Mouse (Mus musculus) adrenal gland, postnatal 4 days (tissue): ENCODE measurements around the gene Wwc1. TPM values are rescaled to one million over a fixed set of nuclear protein-coding genes. Genes with fewer than 3 reads are reported as not detected.
"Not testable (repeated sequence)": the region's sequence is repeated elsewhere in the genome, so short reads cannot be mapped to it uniquely, and the experiment has no call there.

ENCODE experiments used
- DNase-seq, 2 experiments: peaks; one replicate each; pipeline ENCODE4 v3.0.0; 2021 to 2022; ENCODE audit warnings: low spot score in 2 of 2, mixed read lengths in 2 of 2
- total RNA-seq, 2 experiments: library from RNA; stranded (reverse); gene quantifications; 2 replicates each; pipeline ENCODE4 v1.2.3; 2021

Gene Wwc1
- total RNA-seq, 2 experiments from 2014 or later = 39.6 to 57.7 TPM

DNA sequence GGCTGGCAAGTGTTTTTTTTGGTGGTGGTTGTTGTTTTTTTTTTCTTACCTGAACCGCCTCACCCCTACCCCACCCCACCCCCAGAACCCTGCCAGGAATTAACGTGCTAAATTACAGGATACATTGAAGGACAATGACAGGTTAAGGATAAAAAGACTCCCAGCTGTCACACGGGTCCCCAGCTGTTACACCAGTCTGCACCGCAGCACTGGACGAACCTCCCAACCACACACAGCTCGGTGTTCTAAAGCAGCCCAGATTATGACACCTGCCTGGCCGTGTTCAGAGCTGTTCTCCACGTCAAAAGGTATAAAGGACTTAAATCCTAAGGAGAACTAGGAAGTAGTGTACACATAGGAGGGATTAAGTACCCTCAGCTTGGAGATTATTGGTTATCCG, 88.0 kb downstream of the Wwc1 start:
- DNase-seq = no peak

- DNase-seq = no peak
These were observed 91.5 kb downstream of the Wwc1 start for GRCm38 (mm10) chr11:35888790-35889189.

GRCm38 (mm10) chr11:35882777-35883176, 97.5 kb downstream of the Wwc1 start:
- DNase-seq = no peak

- DNase-seq = no peak
These were observed 101.8 kb downstream of the Wwc1 start for GRCm38 (mm10) chr11:35878559-35878897.

DNA sequence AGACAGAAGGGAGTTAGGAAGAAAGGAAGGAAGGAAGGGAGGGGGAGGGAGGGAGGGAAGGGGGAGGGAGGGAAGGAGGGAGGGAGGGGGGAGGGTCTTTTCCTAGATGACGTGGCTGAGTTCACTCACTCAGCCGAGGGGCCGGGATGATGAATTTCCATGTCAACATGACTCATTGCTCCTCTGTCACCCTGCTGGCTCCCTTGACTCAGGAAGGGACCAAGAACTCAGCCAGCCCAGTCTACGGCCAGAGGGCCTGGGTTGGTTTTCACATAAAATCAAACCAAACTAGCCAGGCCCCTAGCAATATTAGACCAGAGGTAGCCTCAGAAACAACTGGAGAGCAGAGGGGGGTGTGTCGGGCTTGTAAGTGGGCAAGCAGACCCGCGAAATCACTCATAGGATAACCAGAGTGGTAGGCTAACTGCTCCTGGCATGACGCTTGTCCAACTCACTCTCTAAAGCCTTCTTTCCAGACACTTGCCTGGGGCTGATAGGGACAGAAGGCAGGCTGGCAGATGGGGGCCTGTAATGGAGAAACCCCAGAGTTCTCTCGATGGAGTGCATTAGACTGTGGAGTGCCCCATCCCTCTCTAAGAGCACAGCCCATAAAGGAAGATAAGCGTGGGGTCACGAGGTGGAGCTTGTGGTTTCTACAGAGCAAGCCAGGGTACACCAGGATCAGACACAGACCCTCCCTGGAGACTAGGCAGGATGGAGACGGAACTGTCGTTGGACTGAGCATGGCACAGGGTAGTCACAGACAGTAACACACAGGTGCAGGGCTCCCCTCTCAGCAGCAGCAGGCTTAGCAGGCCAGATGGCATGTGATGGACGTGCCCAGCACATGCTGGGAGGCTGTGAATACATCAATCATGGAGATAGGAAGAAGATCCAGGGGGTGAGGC, 102.4 kb downstream of the Wwc1 start:
- no peak for DNase-seq

DNA sequence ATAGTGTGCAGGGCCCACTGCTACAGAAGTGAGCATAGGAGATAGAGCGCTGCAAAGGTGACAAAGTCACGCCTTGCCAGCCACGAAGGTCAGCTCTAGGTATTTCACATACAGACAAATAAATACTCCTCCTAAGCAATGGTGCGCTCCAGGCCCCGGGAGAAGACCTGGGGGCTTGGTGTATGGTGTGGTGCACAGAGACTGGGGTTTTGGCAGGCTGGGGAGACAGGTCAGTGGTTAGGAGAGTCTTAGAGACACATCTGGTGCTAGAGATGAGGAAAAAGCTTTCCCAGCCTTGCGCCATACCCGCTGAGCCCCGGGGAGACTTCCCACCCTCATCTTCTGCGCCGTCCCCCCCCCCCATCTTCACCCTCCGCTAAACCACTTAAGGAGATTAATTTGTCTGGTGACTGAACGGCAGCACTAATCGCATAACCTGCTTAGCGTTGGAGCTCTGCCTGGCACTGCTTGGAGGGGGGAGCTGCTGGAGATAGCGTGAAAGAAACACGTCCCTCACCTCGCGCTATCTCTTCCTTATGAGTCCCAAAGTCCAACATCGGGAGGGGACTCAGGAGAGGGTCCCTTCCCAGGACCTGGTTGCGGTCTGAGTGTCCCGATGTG, 106.6 kb downstream of the Wwc1 start:
- no peak for DNase-seq

DNA sequence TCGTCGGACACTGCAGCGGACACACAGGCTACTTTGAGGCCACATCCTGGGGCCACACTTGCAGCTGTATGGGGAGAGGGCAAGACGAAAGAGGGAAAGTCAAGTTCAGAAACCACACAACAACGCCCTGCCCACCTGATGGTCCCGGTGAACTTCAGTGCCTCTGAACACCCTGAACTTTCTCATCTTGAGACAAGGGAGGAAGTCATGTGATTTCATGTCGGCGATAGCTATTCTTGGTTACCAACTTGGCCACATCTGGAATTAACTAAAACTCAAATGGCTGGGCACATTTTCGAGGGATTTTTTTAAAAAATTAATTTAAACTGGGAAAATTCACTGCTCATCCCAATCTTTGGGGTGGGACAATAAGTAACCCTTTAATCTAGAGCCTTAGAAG, 109.4 kb downstream of the Wwc1 start:
- DNase-seq = no peak

DNA sequence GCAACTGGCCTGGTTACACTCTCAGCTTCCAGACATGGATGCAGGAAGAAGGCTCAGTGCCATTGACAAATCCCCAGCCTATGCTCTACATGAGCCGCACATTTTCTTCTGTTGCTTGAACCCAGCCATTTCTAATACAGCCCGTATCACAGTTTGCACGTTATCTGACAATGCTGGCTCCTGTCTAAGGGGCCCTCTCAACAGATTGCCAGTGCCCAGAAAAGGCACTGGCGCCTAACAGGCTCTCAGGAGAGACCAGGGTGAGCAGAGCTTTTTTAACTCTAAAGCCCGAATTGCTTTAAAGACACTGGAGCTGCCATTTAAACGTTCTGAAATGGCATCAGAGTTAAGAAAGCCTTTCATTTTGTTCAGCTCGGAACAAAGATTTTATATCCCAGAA, 114.2 kb downstream of the Wwc1 start:
- no peak for DNase-seq

DNA sequence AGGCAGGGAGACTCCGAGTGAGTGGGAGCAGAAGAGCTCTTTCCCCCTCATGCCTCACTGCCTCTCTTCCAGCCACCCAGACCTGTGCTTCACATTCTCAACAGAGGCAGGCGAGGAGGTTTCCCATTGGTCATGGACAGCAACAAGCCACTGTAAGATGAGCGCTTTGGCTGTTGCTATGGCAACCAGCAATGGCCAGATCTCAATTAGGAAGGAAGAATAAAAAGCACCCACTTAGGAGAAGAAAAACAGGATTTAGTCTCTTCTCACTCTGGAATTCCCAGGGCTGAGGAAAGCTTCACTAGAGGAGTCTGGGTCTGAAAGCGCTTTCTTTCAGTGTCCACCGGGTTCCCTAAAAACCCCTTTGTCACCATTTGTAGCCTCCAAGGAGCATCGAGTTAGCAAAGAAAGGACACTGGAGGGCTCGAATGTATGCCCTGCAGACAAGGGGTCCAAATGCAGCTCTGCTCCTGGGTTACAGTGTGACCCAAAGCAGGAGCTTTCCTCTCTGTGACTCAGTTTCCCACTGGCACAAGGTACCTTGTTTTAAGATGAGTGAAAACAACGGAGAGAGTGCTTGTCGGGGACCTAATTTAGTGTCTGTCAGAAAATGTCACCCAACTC, 115.2 kb downstream of the Wwc1 start:
- no peak for DNase-seq

GRCm38 (mm10) chr11:35863653-35864052, 116.7 kb downstream of the Wwc1 start:
- no peak for DNase-seq

DNA sequence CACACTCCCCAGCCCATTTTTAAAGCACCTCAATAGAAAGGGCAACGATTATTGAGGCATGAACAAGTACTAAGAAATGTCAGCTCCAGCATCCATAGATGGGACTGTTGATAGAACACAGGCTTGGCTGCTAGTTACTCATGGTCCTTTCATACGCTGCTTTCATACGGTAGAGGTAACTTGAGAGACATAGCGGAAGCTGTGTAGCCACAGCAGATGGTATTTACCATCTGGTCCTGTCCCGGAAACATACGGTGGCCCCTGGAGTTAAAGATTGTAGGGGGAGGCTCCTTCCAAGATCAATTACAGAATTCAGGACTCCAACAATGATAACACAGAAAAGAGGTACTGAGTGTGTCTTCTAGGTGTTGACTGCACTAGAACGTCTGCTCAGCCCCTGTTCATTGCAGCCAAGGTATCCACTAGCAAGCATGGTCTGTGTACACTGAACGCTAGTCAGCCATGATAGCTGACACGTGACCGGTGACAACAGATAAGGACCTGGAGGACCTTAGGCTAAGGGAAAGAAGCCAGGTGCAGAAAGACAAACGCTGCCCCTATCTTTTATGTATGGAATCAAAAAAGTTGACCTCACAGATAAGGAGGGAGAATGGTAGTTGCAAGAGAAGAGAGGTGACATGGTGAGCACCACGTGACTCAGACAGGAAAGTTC, 122.8 kb downstream of the Wwc1 start:
- no peak for DNase-seq

GRCm38 (mm10) chr11:35856359-35857040, 123.8 kb downstream of the Wwc1 start:
- DNase-seq = no peak

DNA sequence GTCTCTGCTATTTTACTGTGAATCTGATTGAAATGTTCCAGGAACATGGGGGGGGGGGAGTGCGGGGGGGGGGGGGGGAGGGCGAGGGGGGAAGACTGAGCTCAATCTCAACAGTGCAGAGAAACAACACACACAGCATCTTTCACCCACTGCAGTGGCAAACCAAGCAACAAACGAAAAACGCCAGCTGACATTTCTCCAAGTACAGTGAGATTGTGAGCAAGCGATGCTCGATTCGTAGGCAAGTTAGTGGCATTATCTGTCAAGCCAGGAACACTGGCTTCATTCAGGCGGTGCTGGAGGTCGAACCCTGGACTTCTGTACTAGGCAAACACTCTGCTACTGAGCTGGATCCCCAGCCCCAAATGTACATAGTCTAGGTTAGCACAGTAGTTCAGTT, 124.8 kb downstream of the Wwc1 start:
- no peak for DNase-seq

- DNase-seq = no peak
These were observed 125.4 kb downstream of the Wwc1 start for GRCm38 (mm10) chr11:35854941-35855340.

- DNase-seq = no peak
These were observed 126.7 kb downstream of the Wwc1 start for GRCm38 (mm10) chr11:35853651-35854050.

DNA sequence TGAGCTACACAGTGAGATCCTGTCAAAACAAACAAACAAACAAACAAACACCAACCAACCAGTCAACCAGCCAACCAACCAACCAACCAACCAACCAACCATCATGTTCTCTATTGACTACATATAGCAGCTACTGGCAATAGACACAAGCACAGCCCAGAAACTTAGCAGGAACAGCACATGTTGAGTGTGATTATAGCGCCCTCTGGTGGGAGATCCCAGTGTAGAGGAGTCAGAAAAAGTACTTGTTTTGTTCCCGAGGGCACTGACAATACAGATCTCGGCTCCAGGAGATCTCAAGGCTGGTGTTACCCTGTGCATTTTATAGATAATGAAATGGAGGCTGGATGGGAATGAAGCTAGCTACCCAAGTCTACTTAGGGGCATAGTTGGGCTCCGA, 127.6 kb downstream of the Wwc1 start:
- DNase-seq = peak in 1 of 2 experiments; percentile 34

- DNase-seq = no peak
These were observed 136.0 kb downstream of the Wwc1 start for GRCm38 (mm10) chr11:35844299-35844698.

DNA sequence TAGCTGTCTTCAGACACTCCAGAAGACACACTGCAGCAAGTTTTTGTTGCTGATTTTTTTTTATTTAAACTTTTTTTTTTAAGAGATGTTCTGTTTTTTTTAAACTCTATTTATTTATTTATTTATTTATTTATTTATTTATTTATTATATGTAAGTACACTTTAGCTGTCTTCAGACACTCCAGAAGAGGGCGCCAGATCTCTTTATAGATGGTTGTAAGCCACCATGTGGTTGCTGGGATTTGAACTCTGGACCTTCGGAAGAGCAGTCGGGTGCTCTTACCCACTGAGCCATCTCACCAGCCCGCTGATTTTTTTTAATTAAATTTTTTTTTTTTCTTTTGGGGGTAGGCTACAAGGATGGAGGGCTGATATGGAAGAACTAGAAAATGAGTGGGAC, 137.8 kb downstream of the Wwc1 start:
- not testable (repeated sequence) for DNase-seq

DNA sequence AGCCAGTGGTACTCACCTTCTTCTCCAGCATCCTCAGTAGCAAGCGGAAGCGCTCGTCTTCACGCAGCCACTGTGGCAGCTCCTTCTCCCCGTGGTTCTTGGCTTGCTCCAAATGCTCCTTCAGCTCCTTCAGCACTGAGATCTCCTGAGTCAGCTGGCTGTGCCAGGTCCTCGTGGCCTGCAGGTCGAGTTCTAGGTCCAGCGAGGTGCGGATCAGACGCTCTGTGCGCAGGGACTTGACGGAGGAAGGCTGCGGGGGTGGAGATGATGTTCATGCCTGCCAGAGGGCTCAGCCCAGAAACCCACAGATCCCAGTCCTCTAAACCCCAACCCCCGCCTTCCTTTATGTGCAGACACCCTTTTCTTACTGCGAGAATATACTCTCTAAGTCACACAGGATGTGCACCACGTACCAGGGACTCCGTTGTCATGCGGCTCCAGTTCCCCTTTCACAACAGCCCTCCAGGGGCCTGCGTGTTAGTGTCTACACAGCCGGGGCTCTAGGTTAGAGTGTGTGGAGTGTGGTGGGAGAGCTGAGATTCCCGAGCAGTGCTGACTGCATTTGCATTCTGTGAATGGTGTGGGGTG, 138.5 kb downstream of the Wwc1 start:
- no peak for DNase-seq

DNA sequence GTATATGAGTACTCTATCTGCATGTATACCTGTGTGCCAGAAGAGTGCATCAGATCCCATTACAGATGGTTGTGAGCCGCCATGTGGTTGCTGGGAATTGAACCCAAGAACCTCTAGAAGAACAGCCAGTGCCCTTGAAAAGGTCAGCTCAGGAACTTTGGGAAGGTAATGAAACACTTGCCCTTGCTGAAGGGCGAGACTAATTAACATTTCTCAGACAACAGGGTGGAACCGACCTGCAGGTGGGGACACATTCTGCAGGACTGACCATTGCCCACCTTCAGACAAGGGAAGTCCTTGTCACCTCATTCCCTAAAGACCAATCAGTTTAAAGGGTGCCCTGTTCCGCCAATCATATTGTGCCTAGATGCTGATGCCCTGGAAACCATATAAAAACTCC, 139.5 kb downstream of the Wwc1 start:
- DNase-seq = not testable (repeated sequence)

DNA sequence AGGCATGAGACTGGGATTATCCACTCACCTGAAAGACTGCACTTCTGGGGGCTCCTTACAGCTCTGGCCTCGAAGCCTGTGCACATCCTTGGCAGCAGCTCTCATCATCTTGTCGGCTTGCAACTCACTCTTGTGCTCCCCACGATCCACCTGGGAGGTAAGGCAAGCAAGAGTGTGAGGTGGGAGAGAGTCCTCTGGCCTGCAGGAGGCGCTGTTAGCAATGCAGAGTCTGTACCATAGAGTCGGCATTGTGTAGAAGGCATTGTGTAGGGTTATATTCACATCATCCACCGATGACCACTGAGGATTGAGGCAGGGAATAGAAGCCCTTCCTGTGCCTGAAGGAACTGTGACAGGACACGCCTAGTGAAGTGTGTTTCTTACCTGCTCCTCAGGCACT, 140.0 kb downstream of the Wwc1 start:
- no peak for DNase-seq
